Mouse (Mus musculus) testis, postnatal 14 days (tissue): Measurements from ENCODE around the gene Abca14.

Experiments used
- DNase-seq: peaks from one replicate; pipeline ENCODE4 v3.0.0; 2021; ENCODE audit warnings: low spot score

Gene Abca14

DNA sequence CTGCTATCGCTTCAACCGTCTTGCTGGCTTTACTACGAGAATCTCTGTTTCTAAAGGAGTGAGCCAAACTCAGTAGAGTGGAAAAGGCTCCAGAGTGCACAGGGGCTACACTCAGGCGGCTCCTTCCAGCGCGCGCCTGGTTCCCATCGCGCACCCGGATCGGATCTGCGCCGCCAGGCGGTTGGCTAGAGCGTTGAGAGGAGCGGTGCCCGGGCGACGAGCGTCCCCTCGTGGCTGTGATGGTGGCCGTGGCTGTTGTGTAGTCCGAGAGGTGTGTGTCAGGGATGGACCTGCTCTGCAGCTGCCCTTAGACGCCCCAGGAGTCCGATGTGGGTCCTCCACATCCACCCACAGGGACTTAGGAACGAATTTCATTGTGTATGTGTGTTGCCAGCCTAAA is at the start of gene Abca14:
Gene Abca14 (plus strand): TSS at position 173 of the 400 bp plus-strand sequence.
- DNase-seq = peak; percentile 69

DNA sequence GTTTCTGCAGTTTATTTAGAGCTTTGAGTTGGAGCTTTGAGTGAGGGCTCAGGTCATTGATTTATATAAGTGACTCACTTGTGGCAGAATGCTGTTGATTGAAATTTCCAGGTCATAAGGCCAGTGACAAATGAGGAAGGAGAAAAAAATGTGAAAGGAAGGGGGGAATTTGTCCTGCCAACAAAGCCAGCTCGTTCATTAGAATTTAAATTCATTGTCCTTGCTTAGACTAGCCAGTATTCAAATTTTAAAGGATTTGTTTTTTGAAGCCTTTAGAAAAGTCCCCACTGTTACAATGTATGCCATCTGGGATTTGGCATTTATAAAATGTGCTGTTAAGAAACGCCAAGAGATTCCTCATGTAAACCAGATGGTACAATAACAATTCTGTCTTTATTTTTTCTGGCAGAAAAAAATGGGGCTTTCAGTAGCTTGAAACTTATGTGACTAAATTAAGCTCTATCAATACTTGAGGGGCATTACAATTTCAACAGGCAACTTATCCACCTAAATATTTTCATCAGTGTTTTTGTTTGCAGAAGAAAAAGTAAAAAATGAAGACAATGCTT is 46.8 kb upstream of the Abca14 start:
- no peak for DNase-seq

DNA sequence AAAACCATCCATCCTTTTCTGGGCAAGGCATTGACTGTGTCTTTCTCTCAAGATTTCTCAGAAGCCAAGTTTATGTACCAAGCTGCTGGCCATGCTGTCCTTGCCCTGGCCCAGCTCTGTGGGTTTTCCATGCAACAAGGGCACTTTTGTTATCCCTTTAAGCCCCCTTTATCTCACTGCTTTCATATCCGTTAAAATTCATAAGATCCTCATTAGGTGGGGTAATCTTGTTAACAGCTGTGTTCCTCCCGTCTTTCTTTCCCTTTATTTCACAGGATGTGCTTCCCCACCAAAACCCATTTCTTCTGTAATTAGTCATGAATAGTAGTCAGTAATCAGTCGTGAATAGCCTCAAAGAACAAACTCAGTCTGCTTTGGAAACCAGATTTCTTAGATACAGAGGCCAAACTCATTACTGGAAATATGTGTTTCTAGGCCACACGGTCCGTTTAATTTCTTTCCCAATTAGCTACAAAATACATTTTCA is 46.1 kb upstream of the Abca14 start:
- no peak for DNase-seq

DNA sequence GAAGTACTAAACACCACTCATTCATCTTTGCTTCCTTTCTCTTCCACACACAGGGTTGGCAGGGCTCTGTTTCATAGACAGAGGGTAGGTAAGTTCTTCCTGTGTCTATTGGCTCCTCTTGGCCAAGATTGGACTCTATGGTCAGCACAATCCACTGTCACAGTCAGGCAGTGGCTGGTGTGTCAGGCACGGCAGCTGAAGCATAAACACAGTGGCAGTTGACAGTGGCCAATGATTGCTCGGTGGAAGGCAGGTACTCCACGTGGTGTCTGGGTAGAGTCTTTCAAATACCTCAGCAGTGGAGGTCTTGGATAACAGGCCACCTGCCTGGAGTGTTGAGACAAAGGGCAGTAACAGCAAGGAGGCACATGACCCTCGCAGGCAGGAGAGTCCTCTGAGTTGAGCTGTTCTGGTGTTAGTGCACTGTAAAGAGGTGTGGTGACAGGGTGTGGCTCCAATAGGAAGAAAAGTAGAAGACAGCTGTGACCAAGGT is 45.6 kb upstream of the Abca14 start:
- DNase-seq = no peak

DNA sequence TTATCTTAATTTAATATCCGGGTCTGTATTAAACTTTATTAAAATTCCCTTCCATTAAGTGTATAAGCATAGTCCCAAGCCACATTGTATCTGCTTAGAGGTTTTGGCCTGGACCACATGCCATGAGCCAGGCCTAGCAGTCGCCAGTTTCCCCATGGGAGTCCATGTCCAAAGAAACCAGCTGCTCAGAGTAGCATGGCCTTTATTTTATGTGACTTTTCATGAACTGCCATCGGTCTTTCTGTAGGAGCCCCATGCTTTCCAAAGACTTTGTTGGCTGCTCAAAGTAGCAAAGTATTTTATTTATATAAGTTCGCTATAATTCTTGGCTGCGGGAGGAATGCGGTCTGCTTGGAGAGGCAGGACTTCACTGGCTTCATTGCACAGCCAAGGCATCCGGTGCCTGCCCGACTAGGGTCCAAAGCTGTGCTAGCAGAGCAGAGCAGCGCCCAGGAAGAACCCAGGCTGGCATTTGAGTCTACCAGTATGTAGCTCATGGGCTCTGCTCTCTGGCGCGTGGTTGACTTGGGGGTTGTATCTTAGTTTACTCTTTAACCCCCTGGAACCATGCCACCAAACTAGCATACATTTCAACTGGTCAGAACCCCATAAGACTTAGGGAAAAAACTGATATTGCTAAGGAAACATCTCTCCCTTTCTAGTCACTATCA is 40.0 kb upstream of the Abca14 start:
- DNase-seq = no peak

DNA sequence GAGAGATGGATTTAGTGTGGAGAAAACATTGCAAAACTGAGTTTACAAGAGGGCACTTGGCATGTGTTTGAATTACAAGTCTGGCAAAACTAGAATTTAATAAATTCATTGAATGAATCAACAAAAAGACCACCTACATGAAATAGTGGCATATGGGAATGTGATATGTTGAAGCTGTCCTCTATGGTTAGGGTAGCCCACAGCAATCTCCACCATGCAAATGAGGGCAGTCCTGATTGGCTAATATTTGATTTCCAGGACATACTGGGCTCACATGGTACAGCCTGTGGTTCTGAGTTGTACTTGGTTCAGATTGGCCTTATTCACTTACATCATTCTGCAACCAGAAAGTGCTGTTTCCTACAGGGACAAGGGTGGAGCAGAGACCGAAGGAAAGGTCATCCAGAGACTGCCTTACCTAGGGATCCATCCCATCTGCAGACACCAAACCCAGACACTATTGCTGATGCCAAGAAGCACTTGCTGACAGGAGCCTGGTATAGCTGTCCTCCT is 31.5 kb upstream of the Abca14 start:
- DNase-seq = no peak

DNA sequence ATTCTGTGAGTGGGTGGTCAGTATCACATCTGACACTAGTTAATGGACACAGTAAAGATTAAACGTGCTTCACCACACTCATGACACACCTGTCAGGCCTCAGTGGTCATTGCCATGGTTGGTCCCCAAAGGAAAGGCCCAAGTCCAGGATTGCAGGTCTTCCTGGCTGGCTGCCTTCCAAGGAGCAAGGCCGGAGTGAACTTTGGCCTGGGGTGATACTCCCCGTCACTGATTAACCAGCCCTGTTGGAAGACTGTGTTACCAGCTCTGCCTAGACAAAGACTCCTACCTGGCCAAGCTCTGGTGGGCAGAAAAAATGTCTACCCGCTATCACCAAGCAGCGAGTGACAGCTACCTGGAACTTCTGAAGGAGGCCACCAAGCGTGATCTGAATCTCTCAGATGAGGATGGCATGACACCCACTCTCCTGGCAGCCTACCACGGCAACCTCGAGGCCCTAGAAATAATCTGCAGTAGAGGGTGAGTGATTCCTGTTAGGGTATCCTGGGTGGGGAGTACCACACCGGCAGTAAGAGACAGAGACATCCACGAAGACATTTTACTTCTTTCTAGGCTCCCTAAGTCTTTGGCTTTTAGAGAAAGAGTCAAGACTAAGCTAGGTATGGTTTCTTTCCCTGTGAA is 30.0 kb upstream of the Abca14 start, which contains the start of gene Anks4b:
Gene Anks4b (plus strand): TSS at position 256 of the 642 bp plus-strand sequence.
- DNase-seq = no peak

DNA sequence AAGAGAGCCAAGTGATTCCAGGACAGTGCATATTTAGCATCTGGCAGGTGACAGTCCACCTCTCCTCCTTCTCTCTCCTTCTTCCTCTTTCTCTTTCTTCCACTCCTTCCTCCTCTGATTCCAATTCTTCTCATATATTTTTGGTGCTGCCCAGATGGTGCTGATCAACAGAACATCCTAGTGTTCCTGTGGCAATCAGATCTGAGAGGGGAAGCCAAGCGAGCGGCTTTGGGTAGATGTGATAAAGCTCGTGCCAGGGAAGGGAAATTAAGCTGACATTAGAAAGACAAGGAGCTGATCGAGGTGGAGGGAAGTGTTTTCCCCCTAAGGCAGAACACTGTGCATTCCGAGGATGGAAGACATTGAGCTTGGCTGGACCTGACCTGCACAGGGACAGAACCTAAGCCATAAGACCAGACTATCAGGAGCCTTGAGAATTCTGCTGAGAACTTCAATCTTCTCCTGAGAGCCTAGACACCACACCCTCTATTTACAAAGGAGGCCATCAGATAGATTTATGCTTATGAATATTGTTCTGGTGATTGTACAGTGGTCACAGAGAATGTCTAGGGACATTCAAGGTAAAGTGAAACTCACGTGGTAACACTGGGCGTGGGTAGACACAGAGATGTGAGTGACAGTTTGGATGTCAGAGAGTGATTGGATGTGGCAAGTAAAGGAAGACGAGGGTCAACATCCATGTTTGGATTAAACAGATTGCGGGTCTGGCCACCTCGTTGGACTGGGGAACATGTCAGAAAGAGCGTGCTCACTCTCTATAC is 28.8 kb upstream of the Abca14 start:
- no peak for DNase-seq

DNA sequence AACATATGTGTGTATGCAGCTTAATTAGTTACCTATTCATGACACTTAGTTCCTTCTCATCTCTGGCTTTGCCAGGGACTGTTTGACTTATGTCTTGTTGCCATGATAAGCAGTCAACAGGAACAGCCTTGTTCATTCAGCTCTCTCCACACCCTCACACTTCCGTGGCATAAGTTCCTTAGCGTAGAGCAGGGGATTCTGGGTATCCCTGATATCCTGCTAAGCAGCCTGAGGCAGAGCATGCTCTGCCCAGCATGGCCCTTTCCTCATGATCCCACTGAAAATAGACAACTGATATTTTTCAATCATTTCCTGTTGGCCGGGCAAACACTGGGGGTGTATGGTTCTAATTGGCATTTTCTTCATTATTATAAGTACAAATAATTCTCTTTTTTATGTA is 26.1 kb upstream of the Abca14 start:
- DNase-seq = no peak

DNA sequence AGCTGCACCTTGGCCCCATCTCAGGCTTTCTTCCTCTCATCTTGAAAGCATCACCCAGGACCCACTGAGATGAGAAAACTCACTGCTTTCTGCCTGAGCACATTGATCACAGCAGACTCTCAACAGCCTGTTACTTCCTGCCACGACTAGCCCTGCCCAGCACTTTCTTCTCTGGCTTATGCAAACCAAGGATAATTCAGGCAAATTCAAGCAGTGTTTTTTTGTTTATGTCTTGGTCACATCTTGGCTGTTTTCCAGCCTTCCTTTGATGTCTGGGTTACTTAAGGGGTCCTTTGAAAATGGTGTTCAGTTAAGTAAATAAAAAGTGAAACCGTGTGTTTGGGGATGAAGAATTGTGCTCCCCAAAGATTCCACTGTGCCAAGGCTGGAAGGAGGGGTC is 24.8 kb upstream of the Abca14 start:
- no peak for DNase-seq

DNA sequence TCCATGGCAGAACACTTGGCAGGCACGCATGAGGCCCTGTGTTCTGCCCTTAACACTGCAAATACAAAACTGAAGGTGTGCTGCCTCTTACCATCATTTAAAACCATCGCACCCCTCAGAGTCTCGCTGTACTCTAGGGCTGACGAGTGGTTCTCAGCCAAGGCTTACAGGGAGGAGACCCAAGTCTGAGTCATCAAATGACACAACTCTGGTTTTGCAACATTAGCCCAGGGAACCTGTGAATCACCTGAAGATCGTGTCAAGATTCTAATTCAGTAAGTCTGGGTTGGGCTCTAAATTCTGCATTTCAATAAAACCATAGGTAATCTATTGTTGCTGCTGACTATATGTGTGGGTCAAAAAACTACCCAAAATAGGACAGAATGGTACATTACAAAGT is 23.2 kb upstream of the Abca14 start:
- no peak for DNase-seq

DNA sequence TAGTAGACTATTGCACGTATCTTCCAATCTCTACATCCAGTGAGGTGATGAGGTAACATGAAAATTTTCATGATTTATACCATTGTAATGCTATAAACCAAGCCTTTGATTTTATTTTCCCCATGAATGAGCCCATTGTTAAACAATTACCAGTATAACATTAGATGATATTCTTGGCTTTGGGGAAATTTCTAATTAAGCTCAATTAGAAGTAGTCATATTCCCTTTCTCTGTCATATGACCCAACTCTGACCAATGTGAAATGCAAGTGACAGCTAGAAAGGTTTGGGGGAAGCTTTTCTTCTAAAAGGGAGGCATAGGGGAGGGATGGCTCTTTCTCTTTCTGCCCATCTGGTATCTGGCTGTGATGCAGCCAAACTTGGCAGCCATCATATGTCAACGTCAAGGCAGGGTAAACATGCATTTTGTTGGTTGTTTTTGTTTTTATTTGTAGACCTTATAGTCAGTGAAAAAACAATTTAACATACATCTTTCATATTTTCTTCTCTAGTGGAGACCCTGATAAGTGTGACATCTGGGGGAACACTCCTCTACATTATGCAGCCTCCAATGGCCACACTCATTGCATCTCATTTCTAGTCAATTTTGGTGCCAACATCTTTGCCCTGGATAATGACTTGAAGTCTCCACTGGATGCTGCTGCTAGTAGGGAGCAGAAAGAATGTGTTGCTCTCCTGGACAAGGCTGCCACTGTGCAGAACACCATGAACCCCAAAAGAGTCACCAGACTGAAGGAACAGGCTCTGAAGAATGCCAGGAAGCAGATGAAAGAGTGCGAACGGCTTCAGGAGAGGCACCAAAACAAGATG is 22.1 kb upstream of the Abca14 start:
- DNase-seq = no peak

DNA sequence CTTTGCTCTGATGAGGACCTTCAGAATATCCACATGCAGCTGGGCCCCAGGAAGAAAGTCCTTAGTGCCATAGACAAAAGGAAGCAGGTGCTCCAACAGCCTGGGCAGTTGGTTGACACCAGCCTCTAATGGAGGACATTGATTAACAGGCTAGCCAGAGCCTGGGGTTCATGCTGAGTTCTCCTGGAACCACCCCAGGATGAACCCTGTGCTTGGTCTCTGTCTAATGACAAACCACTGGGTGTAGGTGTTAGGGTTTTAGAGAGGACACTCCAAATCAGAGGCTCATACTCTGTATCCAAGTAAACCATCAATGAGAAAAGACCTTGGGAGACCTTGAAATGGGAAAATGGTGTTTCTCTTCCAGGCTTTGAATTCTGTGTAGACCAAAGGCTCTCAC is 20.9 kb upstream of the Abca14 start:
- DNase-seq = no peak

DNA sequence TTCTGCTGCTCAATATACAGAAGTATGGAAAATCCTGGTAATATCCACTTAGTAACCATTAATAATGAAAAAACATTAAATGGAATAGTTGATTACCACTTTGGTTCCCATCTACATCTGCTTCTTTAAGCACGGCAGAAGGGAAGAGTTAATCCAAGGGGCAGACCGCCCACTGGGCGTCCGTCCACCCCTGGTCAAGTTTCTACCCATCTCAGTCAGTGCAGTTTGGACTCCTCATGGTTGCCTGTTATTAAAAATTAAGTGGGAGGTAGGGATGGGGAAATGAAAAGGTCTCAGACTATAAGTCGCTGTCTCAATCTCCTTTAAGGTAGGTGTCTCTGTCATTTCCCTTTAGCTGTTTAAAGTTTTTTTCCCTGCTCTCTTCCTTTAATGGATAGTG is 14.8 kb upstream of the Abca14 start:
- DNase-seq = no peak

DNA sequence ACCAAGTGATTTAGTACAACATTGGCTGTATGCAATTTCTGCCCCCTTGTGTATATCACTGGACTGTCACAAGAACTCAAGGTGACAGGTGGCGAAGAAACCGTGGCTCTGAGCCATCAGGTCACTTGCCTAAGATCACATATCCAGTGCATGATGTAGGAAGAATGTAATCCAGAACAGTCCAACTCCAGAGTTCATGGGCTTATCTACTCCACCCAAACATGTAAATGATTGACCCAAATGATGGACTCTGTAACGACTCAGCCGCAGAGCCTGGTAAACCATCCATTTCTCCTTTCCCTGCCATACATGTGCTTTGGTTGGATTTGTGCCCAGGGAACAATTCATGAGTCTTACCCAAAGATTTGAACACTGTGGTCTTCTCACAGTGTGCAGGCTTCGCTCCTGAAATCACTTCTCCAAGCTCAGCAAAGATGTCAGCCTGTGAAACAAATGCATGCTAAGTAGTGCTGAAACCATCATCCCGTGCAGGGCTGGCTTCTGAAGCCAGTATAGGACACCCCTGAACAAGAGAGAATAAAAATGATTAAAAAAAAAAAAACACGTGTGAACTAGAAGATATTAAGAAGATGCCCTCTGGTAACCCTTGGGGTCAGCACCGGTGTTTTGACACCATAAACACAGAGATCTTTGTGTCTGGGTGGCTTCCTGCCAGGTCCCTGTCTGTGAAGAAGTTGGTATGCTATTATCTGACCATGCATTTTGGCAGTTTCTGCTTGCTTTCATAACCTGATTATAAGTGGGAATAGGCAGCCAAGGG is 14.2 kb upstream of the Abca14 start:
- peak; percentile 55 for DNase-seq

DNA sequence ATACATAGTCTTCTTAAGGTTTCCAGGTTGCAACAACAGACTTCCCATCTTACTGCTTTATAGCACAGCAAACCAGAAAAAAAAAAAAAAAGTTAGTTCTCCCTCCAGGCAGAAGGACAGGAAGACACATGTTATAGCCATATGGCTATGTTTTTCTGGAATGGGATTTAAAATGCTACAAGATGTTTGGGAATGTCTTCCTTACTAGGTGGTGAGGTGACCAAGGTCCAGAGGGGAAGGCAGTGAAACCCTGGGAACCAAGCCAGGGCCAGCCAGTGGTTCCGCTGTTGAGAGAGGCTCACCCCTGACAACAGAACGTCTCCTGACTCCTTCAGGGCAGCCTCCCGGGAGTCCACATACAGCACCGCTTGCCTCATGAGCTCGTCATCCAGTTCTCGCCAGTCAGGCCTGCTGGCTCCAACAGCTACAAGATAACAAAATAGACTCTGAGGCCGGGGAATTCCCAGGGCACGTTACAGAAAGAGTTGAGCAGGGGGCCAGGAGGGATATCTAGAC is 13.6 kb upstream of the Abca14 start:
- peak; percentile 21 for DNase-seq

DNA sequence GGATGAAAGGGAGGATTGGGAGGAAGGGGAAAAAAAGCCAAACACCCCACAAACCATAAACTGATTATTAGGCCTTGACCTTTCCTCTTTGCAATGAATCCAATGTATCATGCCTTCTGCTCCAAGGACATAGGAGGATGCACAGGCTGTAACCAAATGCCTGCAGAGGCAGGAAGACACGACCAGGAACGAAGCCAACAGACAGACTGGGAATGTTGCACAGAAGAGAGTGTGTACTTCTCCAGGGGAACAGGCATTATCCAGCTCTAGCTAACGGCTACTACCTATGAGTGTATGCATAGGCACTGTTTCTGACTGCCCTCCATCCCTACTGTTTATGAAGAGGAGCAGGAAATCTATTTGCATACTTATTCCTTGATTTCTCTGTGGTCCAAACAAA is 11.6 kb upstream of the Abca14 start:
- DNase-seq = peak; percentile 27

DNA sequence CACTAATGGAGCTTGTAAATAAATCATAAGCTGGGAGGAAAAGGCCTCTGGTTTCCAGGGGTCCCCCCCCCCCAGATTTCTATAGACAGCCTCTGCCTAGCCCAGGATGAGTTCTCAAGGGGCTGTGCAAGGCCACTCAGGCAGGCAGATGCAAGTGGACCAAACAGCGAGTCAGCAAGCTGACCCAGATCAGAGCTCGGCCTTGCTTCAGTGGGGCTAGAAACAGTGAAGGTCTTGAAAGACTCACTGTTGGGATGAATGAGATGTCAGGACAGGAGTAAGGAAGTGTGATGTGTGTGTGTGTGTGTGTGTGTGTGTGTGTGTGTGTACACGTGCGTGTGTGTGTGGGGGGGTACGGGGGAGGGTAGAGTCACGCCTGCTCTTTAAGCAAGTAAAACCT is 10.9 kb upstream of the Abca14 start:
- DNase-seq = no peak

DNA sequence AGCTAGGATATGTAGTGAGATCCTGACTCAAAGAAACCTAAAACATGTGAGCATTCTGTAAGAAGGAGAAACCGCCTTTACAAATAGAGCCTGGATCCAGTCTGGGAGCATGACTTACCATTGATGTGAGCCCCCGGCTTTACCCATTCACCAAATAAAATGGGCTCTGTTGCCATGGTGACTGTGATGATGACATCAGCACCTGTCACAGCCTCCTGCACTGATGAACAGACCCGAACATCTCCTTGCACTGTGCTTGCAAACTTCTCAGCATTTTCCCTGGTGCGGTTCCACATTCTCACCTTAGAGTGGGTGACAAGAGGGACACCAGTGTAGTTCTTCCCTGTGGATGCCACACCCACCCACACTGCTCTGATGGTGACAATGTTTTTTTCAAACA is 8.6 kb upstream of the Abca14 start:
- DNase-seq = no peak

DNA sequence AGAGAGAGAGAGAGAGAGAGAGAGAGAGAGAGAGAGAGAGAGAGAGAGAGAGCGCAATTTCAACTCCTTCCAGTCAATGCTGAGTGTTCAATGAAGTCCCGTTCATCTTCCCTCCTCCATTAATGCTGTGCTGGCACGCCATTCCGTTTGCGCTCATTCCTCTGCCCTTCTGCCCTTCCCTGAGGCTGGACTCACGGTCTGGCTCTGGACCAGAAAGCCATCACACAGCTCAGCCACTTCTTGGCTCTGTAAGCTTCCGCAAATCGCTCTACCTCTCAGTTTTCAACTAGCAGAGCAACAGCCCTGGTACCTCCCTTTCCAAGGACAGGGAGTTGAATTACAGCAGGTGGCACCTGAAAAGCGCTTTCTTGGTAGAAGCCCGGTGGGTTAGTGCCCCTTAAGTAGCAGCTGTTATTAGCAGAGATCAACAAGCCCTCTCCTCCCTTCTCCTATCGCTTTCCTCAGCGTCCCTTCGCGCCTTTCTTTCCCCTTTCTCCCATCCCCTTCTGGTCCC is 2.5 kb upstream of the Abca14 start:
- DNase-seq = no peak
